Mouse (Mus musculus) right cerebral cortex, adult 18-20 months (tissue): ENCODE measurements at regions not wholly inside any gene's neighbourhood (a gene's known extent, or its start where the extent isn't known, plus 50 kb on each side); places are given as distances from the start of the nearest gene placed in this dataset.

ENCODE experiments used
- DNase-seq: peaks from one replicate; pipeline ENCODE4 v3.0.0; 2022; ENCODE audit warnings: mixed read lengths

GRCm38 (mm10) chr8:115425360-115425759 lies 282.2 kb downstream of the Maf start:
- DNase-seq, result no peak

GRCm38 (mm10) chr8:115423682-115424081 lies 283.9 kb downstream of the Maf start:
- DNase-seq, result no peak

- DNase-seq, result no peak
Measured at GRCm38 (mm10) chr8:115423056-115423455, 284.5 kb downstream of the Maf start.

- no peak for DNase-seq
Measured at GRCm38 (mm10) chr8:115420536-115420935, 287.1 kb downstream of the Maf start.

- no peak for DNase-seq
Measured at GRCm38 (mm10) chr8:115420131-115420530, 287.5 kb downstream of the Maf start.

- DNase-seq, result no peak
Measured at GRCm38 (mm10) chr8:115418056-115418455, 289.5 kb downstream of the Maf start.

GRCm38 (mm10) chr8:115414061-115414473 lies 293.5 kb downstream of the Maf start:
- DNase-seq, result peak; percentile 13

- DNase-seq, result no peak
Measured at GRCm38 (mm10) chr8:115411756-115412155, 295.8 kb downstream of the Maf start.

GRCm38 (mm10) chr8:115411061-115411460 lies 296.5 kb downstream of the Maf start:
- DNase-seq, result no peak

GRCm38 (mm10) chr8:115410191-115410590 lies 297.4 kb downstream of the Maf start:
- no peak for DNase-seq

- DNase-seq, result no peak
Measured at GRCm38 (mm10) chr8:115407535-115407934, 300.1 kb downstream of the Maf start.

- no peak for DNase-seq
Measured at GRCm38 (mm10) chr8:115403601-115404000, 304.0 kb downstream of the Maf start.

- no peak for DNase-seq
Measured at GRCm38 (mm10) chr8:115402471-115403197, 305.0 kb downstream of the Maf start.
